Mouse (Mus musculus): ENCODE data around the gene Gm4559. TPM values are rescaled to one million over a fixed set of nuclear protein-coding genes. Genes with fewer than 3 reads are reported as not detected.
"Not testable (repeated sequence)": the region's sequence is repeated elsewhere in the genome, so short reads cannot be mapped to it uniquely, and the experiment has no call there.

The Gm4559 gene
- polyA plus RNA-seq, 1 experiment from 2014 or later = not detected

GRCm38 (mm10) chr7:142249824-142250223 is 24.3 kb downstream of the Gm4559 start:
- ATAC-seq (ENCODE audit: insufficient read depth, low FRiP score, low TSS enrichment) (no peak), DNase-seq (ENCODE audit: low spot score) (peak; percentile 38)
- Histone ChIP-seq H3K4me2 (ENCODE audit: low read depth) (no peak overlapping the region), H3K4me3 (ENCODE audit: low read depth, low read length) (no peak overlapping the region), H3K27ac (ENCODE audit: low read depth, low read length) (no peak overlapping the region), H3K9me3 (ENCODE audit: control insufficient read depth, low read length) (no peaks in the 10 kb centered on the region), H3K27me3 (ENCODE audit: control insufficient read depth, insufficient read depth, low read length) (no peaks in the 10 kb centered on the region), H3K4me1 (ENCODE audit: control insufficient read depth, insufficient read depth, low read length) (no peaks in the 10 kb centered on the region), H3K36me3 (ENCODE audit: control insufficient read depth, insufficient read depth, low read length) (no peaks in the 10 kb centered on the region), H3K9ac (ENCODE audit: low read length) (no peak overlapping the region)
- WGBS = 3% methylated on average over 1 of the region's 1 CpGs

- Histone ChIP-seq H3K9ac (ENCODE audit: low read length) (no peak within 1 kb of the TSS), H3K4me2 (ENCODE audit: low read depth) (no peak within 1 kb of the TSS), H3K4me1 (ENCODE audit: control insufficient read depth, insufficient read depth, low read length) (no peaks in the 10 kb centered on the region), H3K27ac (ENCODE audit: low read depth, low read length) (no peak within 1 kb of the TSS), H3K4me3 (ENCODE audit: low read depth, low read length) (no peak within 1 kb of the TSS), H3K27me3 (ENCODE audit: control insufficient read depth, insufficient read depth, low read length) (no peaks in the 10 kb centered on the region), H3K9me3 (ENCODE audit: control insufficient read depth, low read length) (no peaks in the 10 kb centered on the region), H3K36me3 (ENCODE audit: control insufficient read depth, insufficient read depth, low read length) (no peaks in the 10 kb centered on the region)
- 63% methylated on average over 2 of the region's 2 CpGs for WGBS
- DNase-seq (ENCODE audit: low spot score) (no peak), ATAC-seq (ENCODE audit: insufficient read depth, low FRiP score, low TSS enrichment) (no peak)
These were observed 33.2 kb downstream of the Gm4559 start, which contains the start of gene Gm40460 for GRCm38 (mm10) chr7:142240978-142241377. Gene Gm40460 (minus strand): TSS chr7:142241078.

- Histone ChIP-seq H3K4me3 (ENCODE audit: low read depth, low read length) (no peak overlapping the region), H3K9ac (ENCODE audit: low read length) (no peak overlapping the region), H3K36me3 (ENCODE audit: control insufficient read depth, insufficient read depth, low read length) (no peaks in the 10 kb centered on the region), H3K9me3 (ENCODE audit: control insufficient read depth, low read length) (no peaks in the 10 kb centered on the region), H3K4me1 (ENCODE audit: control insufficient read depth, insufficient read depth, low read length) (no peaks in the 10 kb centered on the region), H3K27ac (ENCODE audit: low read depth, low read length) (no peak overlapping the region), H3K27me3 (ENCODE audit: control insufficient read depth, insufficient read depth, low read length) (no peaks in the 10 kb centered on the region), H3K4me2 (ENCODE audit: low read depth) (no peak overlapping the region)
- ATAC-seq (ENCODE audit: insufficient read depth, low FRiP score, low TSS enrichment) (no peak), DNase-seq (ENCODE audit: low spot score) (no peak)
- 45% methylated on average over 1 of the region's 1 CpGs for WGBS
These were observed 42.6 kb downstream of the Gm4559 start for GRCm38 (mm10) chr7:142231540-142231939.

GRCm38 (mm10) chr7:142229871-142230270 is 44.3 kb downstream of the Gm4559 start, which contains the start of gene Krtap5-5:
Gene Krtap5-5 (minus strand): TSS chr7:142229971.
- not testable (repeated sequence) for H3K4me2 ChIP-seq (ENCODE audit: low read depth); H3K27me3 ChIP-seq (ENCODE audit: control insufficient read depth, insufficient read depth, low read length); ATAC-seq (ENCODE audit: insufficient read depth, low FRiP score, low TSS enrichment); H3K4me3 ChIP-seq (ENCODE audit: low read depth, low read length); H3K27ac ChIP-seq (ENCODE audit: low read depth, low read length); H3K9me3 ChIP-seq (ENCODE audit: control insufficient read depth, low read length); DNase-seq (ENCODE audit: low spot score); H3K9ac ChIP-seq (ENCODE audit: low read length); H3K4me1 ChIP-seq (ENCODE audit: control insufficient read depth, insufficient read depth, low read length); H3K36me3 ChIP-seq (ENCODE audit: control insufficient read depth, insufficient read depth, low read length)
- 40% methylated on average over 3 of the region's 3 CpGs for WGBS

- 59% methylated on average over 2 of the region's 2 CpGs for WGBS
- no peaks in the 10 kb centered on the region for H3K4me1 ChIP-seq (ENCODE audit: control insufficient read depth, insufficient read depth, low read length)
- H3K4me2 ChIP-seq (ENCODE audit: low read depth) = no peak overlapping the region
- H3K9ac ChIP-seq (ENCODE audit: low read length) = no peak overlapping the region
- H3K27ac ChIP-seq (ENCODE audit: low read depth, low read length) = no peak overlapping the region
- H3K4me3 ChIP-seq (ENCODE audit: low read depth, low read length) = no peak overlapping the region
- H3K27me3 ChIP-seq (ENCODE audit: control insufficient read depth, insufficient read depth, low read length) = no peaks in the 10 kb centered on the region
- no peaks in the 10 kb centered on the region for H3K36me3 ChIP-seq (ENCODE audit: control insufficient read depth, insufficient read depth, low read length)
- no peaks in the 10 kb centered on the region for H3K9me3 ChIP-seq (ENCODE audit: control insufficient read depth, low read length)
- DNase-seq (ENCODE audit: low spot score) (no peak), ATAC-seq (ENCODE audit: insufficient read depth, low FRiP score, low TSS enrichment) (no peak)
These were observed 49.6 kb downstream of the Gm4559 start for GRCm38 (mm10) chr7:142224518-142224917.

Other genes starting within 250 kb of the Gm4559 start
- gene Mob2, start 213.3 kb downstream of the Gm4559 start, polyA plus RNA-seq (2014; fragmentation: Nextera tagmentation; extraction: Ambion mirVana) = 58.0 and 64.0 TPM in 2 replicates
- 24.3 and 27.6 TPM in 2 replicates for gene Dusp8, start 178.5 kb downstream of the Gm4559 start, polyA plus RNA-seq (2014; fragmentation: Nextera tagmentation; extraction: Ambion mirVana)
- not detected in 2 replicates for gene Gm45618, start 153.6 kb downstream of the Gm4559 start, polyA plus RNA-seq (2014; fragmentation: Nextera tagmentation; extraction: Ambion mirVana)
- not detected in 2 replicates for gene Gm39115, start 138.3 kb downstream of the Gm4559 start, polyA plus RNA-seq (2014; fragmentation: Nextera tagmentation; extraction: Ambion mirVana)
- not detected in 2 replicates for gene Gm45337, start 129.8 kb downstream of the Gm4559 start, polyA plus RNA-seq (2014; fragmentation: Nextera tagmentation; extraction: Ambion mirVana)
- gene Gm29735, start 117.2 kb downstream of the Gm4559 start, polyA plus RNA-seq (2014; fragmentation: Nextera tagmentation; extraction: Ambion mirVana) = not detected in 2 replicates
- gene Gm4553, start 108.6 kb downstream of the Gm4559 start, polyA plus RNA-seq (2014; fragmentation: Nextera tagmentation; extraction: Ambion mirVana) = not detected in 2 replicates
- gene Krtap5-2, start 98.4 kb downstream of the Gm4559 start, polyA plus RNA-seq (2014; fragmentation: Nextera tagmentation; extraction: Ambion mirVana) = not detected in 2 replicates
- gene Gm10153, start 84.0 kb downstream of the Gm4559 start, polyA plus RNA-seq (2014; fragmentation: Nextera tagmentation; extraction: Ambion mirVana) = not detected in 2 replicates
- gene Krtap5-3, start 73.0 kb downstream of the Gm4559 start, polyA plus RNA-seq (2014; fragmentation: Nextera tagmentation; extraction: Ambion mirVana) = not detected in 2 replicates
- not detected in 2 replicates for gene Gm7579, start 62.5 kb downstream of the Gm4559 start, polyA plus RNA-seq (2014; fragmentation: Nextera tagmentation; extraction: Ambion mirVana)
- not detected in 2 replicates for gene Krtap5-5, start 44.4 kb downstream of the Gm4559 start, polyA plus RNA-seq (2014; fragmentation: Nextera tagmentation; extraction: Ambion mirVana)
- gene Gm40460, start 33.3 kb downstream of the Gm4559 start, polyA plus RNA-seq (2014; fragmentation: Nextera tagmentation; extraction: Ambion mirVana) = not detected in 2 replicates
- gene Gm2431, start 16.0 kb downstream of the Gm4559 start, polyA plus RNA-seq (2014; fragmentation: Nextera tagmentation; extraction: Ambion mirVana) = not detected in 2 replicates
- not detected in 2 replicates for gene Krtap5-1, start 22.8 kb upstream of the Gm4559 start, polyA plus RNA-seq (2014; fragmentation: Nextera tagmentation; extraction: Ambion mirVana)
- not detected in 2 replicates for gene Krtap5-4, start 29.2 kb upstream of the Gm4559 start, polyA plus RNA-seq (2014; fragmentation: Nextera tagmentation; extraction: Ambion mirVana)
- not detected in 2 replicates for gene Ifitm10, start 99.4 kb upstream of the Gm4559 start, polyA plus RNA-seq (2014; fragmentation: Nextera tagmentation; extraction: Ambion mirVana)
- gene Gm49369, start 108.3 kb upstream of the Gm4559 start, polyA plus RNA-seq (2014; fragmentation: Nextera tagmentation; extraction: Ambion mirVana) = not detected in 2 replicates
- 176 and 189 TPM in 2 replicates for gene Ctsd, start 113.7 kb upstream of the Gm4559 start, polyA plus RNA-seq (2014; fragmentation: Nextera tagmentation; extraction: Ambion mirVana)
- not detected in 2 replicates for gene Syt8, start 160.5 kb upstream of the Gm4559 start, polyA plus RNA-seq (2014; fragmentation: Nextera tagmentation; extraction: Ambion mirVana)
- 2.1 and 3.5 TPM in 2 replicates for gene Tnni2, start 167.4 kb upstream of the Gm4559 start, polyA plus RNA-seq (2014; fragmentation: Nextera tagmentation; extraction: Ambion mirVana)
- gene Lsp1, start 186.4 kb upstream of the Gm4559 start, polyA plus RNA-seq (2014; fragmentation: Nextera tagmentation; extraction: Ambion mirVana) = 15.1 and 21.0 TPM in 2 replicates
- 6.5 and 9.2 TPM in 2 replicates for gene Tnnt3, start 224.5 kb upstream of the Gm4559 start, polyA plus RNA-seq (2014; fragmentation: Nextera tagmentation; extraction: Ambion mirVana)

Measured in neural tube, embryonic 11.5 days (tissue).